Mouse (Mus musculus): Measurements from ENCODE around the gene Rmnd5b. TPM values are rescaled to one million over a fixed set of nuclear protein-coding genes. Genes with fewer than 3 reads are reported as not detected.

Gene Rmnd5b
- polyA plus RNA-seq, 1 experiment from 2014 or later, result 53.9 TPM

- no peaks in the 10 kb centered on the region for H3K9me3 ChIP-seq (replicated peaks)
- no peak overlapping the region for H3K27ac ChIP-seq
- 88% methylated on average over 1 of the region's 1 CpGs for WGBS
- no peak overlapping the region for H3K4me2 ChIP-seq (replicated peaks)
- no peaks in the 10 kb centered on the region for H3K4me1 ChIP-seq
- no peak for ATAC-seq (ENCODE audit: low FRiP score)
- no peaks in the 10 kb centered on the region for H3K27me3 ChIP-seq
- no peak overlapping the region for H3K9ac ChIP-seq
- no peak overlapping the region for H3K4me3 ChIP-seq
- peaks cover 98% of the 10 kb centered on the region for H3K36me3 ChIP-seq
Measured at GRCm38 (mm10) chr11:51595459-51596083, 40.1 kb downstream of the Rmnd5b start.

DNA sequence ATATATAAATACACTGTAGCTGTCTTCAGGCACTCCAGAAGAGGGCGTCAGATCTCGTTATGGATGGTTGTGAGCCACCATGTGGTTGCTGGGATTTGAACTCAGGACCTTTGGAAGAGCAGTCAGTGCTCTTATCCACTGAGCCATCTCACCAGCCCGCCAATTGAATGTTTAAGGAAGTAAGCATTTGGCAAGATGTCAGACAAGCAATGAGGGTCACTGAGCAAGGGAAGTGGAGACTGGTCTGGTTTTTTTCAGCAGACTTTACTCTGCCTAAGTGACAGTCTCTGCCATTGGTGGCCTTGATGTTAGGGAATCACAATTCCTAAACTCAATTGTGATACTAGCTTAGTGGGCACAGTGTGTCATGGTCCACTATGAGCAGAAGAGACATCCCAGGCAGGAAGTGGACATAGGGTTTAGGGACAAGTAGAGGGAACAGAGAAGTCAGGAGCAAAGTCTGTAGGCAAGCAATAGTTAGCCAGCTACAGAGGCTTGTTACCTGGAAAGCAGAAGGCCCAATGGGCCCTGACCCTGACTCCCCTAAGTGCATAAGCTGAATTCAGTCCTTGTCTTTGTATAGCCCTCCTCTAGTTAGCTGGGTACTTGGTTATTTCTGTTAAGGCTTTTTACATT is 40.9 kb downstream of the Rmnd5b start:
- no peaks in the 10 kb centered on the region for H3K4me1 ChIP-seq
- no peak overlapping the region for H3K4me2 ChIP-seq (replicated peaks)
- no peaks in the 10 kb centered on the region for H3K9me3 ChIP-seq (replicated peaks)
- H3K27me3 ChIP-seq, result no peaks in the 10 kb centered on the region
- no peak overlapping the region for H3K27ac ChIP-seq
- ATAC-seq (ENCODE audit: low FRiP score), result no peak
- no peak overlapping the region for H3K4me3 ChIP-seq
- WGBS, result 84% methylated on average over 3 of the region's 3 CpGs
- no peak overlapping the region for H3K9ac ChIP-seq
- H3K36me3 ChIP-seq, result peaks cover 98% of the 10 kb centered on the region

GRCm38 (mm10) chr11:51593849-51594248 is 41.8 kb downstream of the Rmnd5b start:
- Histone ChIP-seq H3K27me3 (no peaks in the 10 kb centered on the region), H3K4me2 (replicated peaks) (no peak overlapping the region), H3K27ac (no peak overlapping the region), H3K9ac (no peak overlapping the region), H3K4me1 (no peaks in the 10 kb centered on the region), H3K36me3 (peaks cover 98% of the 10 kb centered on the region), H3K9me3 (replicated peaks) (no peaks in the 10 kb centered on the region), H3K4me3 (no peak overlapping the region)
- no peak for ATAC-seq (ENCODE audit: low FRiP score)
- 92% methylated on average over 6 of the region's 6 CpGs for WGBS

DNA sequence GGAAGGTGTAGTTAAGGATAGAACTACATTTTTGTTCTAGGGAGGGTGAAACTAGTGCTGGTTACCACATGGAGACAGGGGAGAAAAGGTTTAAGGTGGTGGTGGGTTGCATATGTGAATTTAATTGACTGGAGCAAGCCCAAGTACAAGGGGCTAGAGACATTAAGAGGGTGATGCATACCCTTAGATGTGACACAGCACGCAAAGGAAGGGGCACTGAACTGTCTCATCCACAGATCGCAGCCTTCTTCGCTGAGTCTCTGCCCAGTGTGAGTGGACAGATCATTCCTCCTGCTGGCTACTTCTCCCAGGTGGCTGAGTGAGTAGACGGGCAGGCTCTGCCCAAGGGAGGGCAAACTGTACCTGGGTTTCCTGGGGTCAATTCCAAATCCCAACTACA is 42.3 kb downstream of the Rmnd5b start:
- no peak for ATAC-seq (ENCODE audit: low FRiP score)
- Histone ChIP-seq H3K4me1 (no peaks in the 10 kb centered on the region), H3K9ac (no peak overlapping the region), H3K4me2 (replicated peaks) (no peak overlapping the region), H3K36me3 (peaks cover 98% of the 10 kb centered on the region), H3K27ac (no peak overlapping the region), H3K9me3 (replicated peaks) (no peaks in the 10 kb centered on the region), H3K4me3 (no peak overlapping the region), H3K27me3 (no peaks in the 10 kb centered on the region)
- WGBS, result 86% methylated on average over 4 of the region's 4 CpGs

DNA sequence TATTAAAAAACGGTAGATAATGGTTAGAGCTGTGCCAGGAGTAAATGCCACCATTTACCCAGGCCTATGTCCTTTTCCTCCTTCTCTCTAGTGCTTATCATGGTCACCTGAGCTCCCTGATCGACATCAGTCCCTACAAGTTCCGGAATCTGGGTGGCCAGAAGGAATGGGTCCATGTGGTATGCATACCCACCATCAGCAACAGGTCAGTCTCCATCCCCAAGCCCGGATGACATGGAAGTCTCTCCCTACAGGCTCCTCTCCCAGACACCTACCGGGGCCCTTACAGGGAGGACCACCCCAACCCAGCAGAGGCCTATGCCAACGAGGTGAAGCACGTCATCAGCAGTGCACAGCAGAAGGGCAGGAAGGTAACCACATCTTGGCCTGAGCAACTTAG is 43.8 kb downstream of the Rmnd5b start:
- WGBS, result 93% methylated on average over 7 of the region's 7 CpGs
- no peak for ATAC-seq (ENCODE audit: low FRiP score)

DNA sequence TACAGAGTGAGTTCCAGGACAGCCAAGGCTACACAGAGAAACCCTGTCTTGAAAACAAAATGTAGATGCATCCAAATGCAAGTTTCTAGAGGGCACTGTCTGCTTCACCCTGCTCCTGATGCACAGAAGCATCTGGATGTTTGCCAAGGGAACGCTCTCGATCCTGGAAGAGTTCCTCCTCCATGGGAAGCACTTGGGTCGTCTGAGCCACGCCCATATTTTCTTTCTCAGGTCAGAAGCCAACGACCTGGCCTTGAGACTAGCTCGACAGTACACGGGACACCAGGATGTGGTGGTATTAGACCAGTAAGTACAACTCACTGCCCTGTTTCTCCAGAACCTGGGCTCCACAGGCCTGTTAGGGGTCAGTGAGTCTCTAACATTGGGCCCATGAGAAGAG is 44.5 kb downstream of the Rmnd5b start:
- H3K4me3 ChIP-seq, result no peak overlapping the region
- H3K9me3 ChIP-seq (replicated peaks), result no peaks in the 10 kb centered on the region
- 0 out of 2 replicates have a peak, but pooled peaks cover 1% of the 10 kb centered on the region for H3K4me1 ChIP-seq
- H3K4me2 ChIP-seq (replicated peaks), result no peak overlapping the region
- H3K9ac ChIP-seq, result no peak overlapping the region
- H3K36me3 ChIP-seq, result peaks cover 98% of the 10 kb centered on the region
- 79% methylated on average over 7 of the region's 7 CpGs for WGBS
- no peak overlapping the region for H3K27ac ChIP-seq
- no peak for ATAC-seq (ENCODE audit: low FRiP score)
- H3K27me3 ChIP-seq, result no peaks in the 10 kb centered on the region

More for the DNA sequence above, 43.8 kb downstream of the Rmnd5b start:
- Histone ChIP-seq H3K4me3 (no peak overlapping the region), H3K36me3 (peaks cover 98% of the 10 kb centered on the region), H3K9me3 (replicated peaks) (no peaks in the 10 kb centered on the region), H3K9ac (no peak overlapping the region), H3K27ac (no peak overlapping the region), H3K27me3 (no peaks in the 10 kb centered on the region), H3K4me1 (no peaks in the 10 kb centered on the region), H3K4me2 (replicated peaks) (no peak overlapping the region)

GRCm38 (mm10) chr11:51590002-51590401 is 45.7 kb downstream of the Rmnd5b start:
- Histone ChIP-seq H3K9me3 (replicated peaks) (no peaks in the 10 kb centered on the region), H3K4me3 (no peak overlapping the region), H3K36me3 (peaks cover 87% of the 10 kb centered on the region), H3K27ac (no peak overlapping the region), H3K9ac (no peak overlapping the region), H3K27me3 (no peaks in the 10 kb centered on the region), H3K4me2 (replicated peaks) (no peak overlapping the region), H3K4me1 (peaks cover 13% of the 10 kb centered on the region)
- ATAC-seq (ENCODE audit: low FRiP score), result no peak

GRCm38 (mm10) chr11:51588833-51589232 is 46.9 kb downstream of the Rmnd5b start:
- Histone ChIP-seq H3K36me3 (peaks cover 77% of the 10 kb centered on the region), H3K4me3 (no peak overlapping the region), H3K27me3 (no peaks in the 10 kb centered on the region), H3K4me2 (replicated peaks) (no peak overlapping the region), H3K27ac (no peak overlapping the region), H3K9ac (no peak overlapping the region), H3K4me1 (peaks cover 17% of the 10 kb centered on the region), H3K9me3 (replicated peaks) (no peaks in the 10 kb centered on the region)
- no peak for ATAC-seq (ENCODE audit: low FRiP score)
- WGBS, result 98% methylated on average over 3 of the region's 3 CpGs

- Histone ChIP-seq H3K4me2 (replicated peaks) (no peak overlapping the region), H3K36me3 (peaks cover 59% of the 10 kb centered on the region), H3K9ac (no peak overlapping the region), H3K4me1 (peaks cover 21% of the 10 kb centered on the region), H3K27me3 (no peaks in the 10 kb centered on the region), H3K4me3 (no peak overlapping the region), H3K9me3 (replicated peaks) (no peaks in the 10 kb centered on the region), H3K27ac (no peak overlapping the region)
- WGBS, result 97% methylated on average over 1 of the region's 1 CpGs
- no peak for ATAC-seq (ENCODE audit: low FRiP score)
Measured at GRCm38 (mm10) chr11:51587059-51587458, 48.6 kb downstream of the Rmnd5b start.

GRCm38 (mm10) chr11:51586411-51586810 is 49.3 kb downstream of the Rmnd5b start:
- Histone ChIP-seq H3K27ac (no peak overlapping the region), H3K4me1 (peaks cover 21% of the 10 kb centered on the region), H3K27me3 (no peaks in the 10 kb centered on the region), H3K9me3 (replicated peaks) (no peaks in the 10 kb centered on the region), H3K4me2 (replicated peaks) (no peak overlapping the region), H3K4me3 (no peak overlapping the region), H3K36me3 (peaks cover 53% of the 10 kb centered on the region), H3K9ac (no peak overlapping the region)
- WGBS, result 91% methylated on average over 13 of the region's 13 CpGs
- ATAC-seq (ENCODE audit: low FRiP score), result no peak

GRCm38 (mm10) chr11:51585608-51586252 is 50.0 kb downstream of the Rmnd5b start:
- 69% methylated on average over 8 of the region's 8 CpGs for WGBS
- Histone ChIP-seq H3K27me3 (no peaks in the 10 kb centered on the region), H3K36me3 (peaks cover 46% of the 10 kb centered on the region), H3K4me3 (peak overlapping the region; percentile 58), H3K4me1 (peaks cover 21% of the 10 kb centered on the region), H3K27ac (peak overlapping the region; percentile 90; the same call in 1 of the 2 replicates), H3K4me2 (replicated peaks) (peak overlapping the region; percentile 84), H3K9ac (0 out of 2 replicates have a peak overlapping the region, but pooled peaks have one; percentile 81), H3K9me3 (replicated peaks) (no peaks in the 10 kb centered on the region)
- ATAC-seq (ENCODE audit: low FRiP score), result peak; percentile 0; the same call in 1 of the 2 replicates

DNA sequence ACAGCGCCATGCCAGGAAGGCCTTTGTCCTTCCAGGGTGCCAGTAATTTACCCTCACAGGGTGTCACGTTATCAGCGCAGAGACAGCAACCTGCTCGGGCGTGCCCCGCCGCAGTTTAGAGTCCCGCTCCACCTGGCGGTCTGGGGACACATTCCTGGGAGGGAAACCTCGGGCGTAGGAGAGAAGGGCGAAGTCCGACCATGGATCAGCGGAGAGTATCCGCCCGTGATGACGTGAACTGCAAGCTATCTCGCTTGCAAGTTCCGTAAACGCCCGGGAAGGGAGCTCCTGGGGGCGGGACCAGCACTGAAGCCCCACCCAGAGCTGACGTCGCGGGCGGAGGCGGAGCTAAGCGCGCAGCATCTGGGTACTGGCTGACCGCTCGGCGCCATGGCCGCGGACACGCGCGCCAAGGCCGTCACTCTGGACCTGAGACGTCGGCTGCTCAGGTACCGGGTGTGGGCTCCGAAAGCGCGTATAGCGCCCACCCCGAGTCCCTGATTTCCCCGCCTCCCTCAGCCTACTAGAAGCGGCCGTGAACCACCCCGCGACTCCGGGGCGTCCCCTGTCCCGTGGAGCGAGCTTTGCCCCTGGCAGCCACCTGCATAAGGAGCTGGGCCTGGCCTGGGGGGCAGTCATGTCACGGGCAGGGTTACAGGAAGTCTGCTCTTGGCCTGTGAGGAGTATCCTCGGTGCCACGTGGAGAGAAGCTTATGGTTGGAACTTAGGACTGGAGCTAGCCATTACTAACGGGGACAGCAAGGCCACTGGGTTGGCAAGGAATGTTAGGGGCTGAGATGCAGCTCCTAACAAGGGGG is 51.1 kb downstream of the Rmnd5b start, which contains the start of gene Phykpl:
TSS of gene Phykpl (plus strand) at position 327 of the 818 bp plus-strand sequence.
- peaks cover 35% of the 10 kb centered on the region for H3K36me3 ChIP-seq
- H3K4me1 ChIP-seq, result peaks cover 21% of the 10 kb centered on the region
- under 1% methylated on average over 59 of the region's 59 CpGs for WGBS
- no peaks in the 10 kb centered on the region for H3K27me3 ChIP-seq
- peak; percentile 93 for ATAC-seq (ENCODE audit: low FRiP score)
- peak within 1 kb of the TSS; percentile 81 for H3K9ac ChIP-seq
- H3K9me3 ChIP-seq (replicated peaks), result no peaks in the 10 kb centered on the region
- peak within 1 kb of the TSS; percentile 58 for H3K4me3 ChIP-seq
- H3K27ac ChIP-seq, result peak within 1 kb of the TSS; percentile 90
- H3K4me2 ChIP-seq (replicated peaks), result peak within 1 kb of the TSS; percentile 84

Measured in hindbrain, embryonic 12.5 days (tissue).